Mouse (Mus musculus) stomach, postnatal 0 days (tissue): ENCODE results near the gene Nsun2. TPM values are rescaled to one million over a fixed set of nuclear protein-coding genes. Genes with fewer than 3 reads are reported as not detected.

Source experiments
- ATAC-seq: fragments of 200-750 bp; cut with Nextera tagmentation; 2 replicates; pipeline ENCODE4 v1.8.0; 2017; ENCODE audit not compliant: low FRiP score, low TSS enrichment
- DNase-seq: peaks from one replicate; pipeline ENCODE4 v3.0.0-alpha.2; 2016; ENCODE audit warnings: low spot score
- H3K27ac ChIP-seq: fragments of 300-500 bp; sonication (generic); replicated peaks from 2 replicates; pipeline ENCODE4 v1.5.1; 2014; ENCODE audit warnings: mild to moderate bottlenecking, control low read depth
- H3K27me3 ChIP-seq: fragments of 300-500 bp; sonication (generic); 2 replicates; pipeline ENCODE4 v1.6.1; 2014; ENCODE audit warnings: low read length; ENCODE audit not compliant: control insufficient read depth, insufficient read depth
- H3K36me3 ChIP-seq: fragments of 300-500 bp; sonication (generic); 2 replicates; pipeline ENCODE4 v1.6.1; 2014; ENCODE audit warnings: low read length, mixed read lengths; ENCODE audit not compliant: control insufficient read depth, insufficient read depth
- H3K4me1 ChIP-seq: fragments of 300-500 bp; sonication (generic); replicated peaks from 2 replicates; pipeline ENCODE4 v1.6.1; 2014; ENCODE audit warnings: antibody characterized with exemption; ENCODE audit not compliant: control insufficient read depth, insufficient read depth
- H3K4me2 ChIP-seq: fragments of 300-500 bp; sonication (generic); replicated peaks from 2 replicates; pipeline ENCODE4 v1.6.1; 2014; ENCODE audit warnings: low read depth, mild to moderate bottlenecking, control low read depth, moderate library complexity
- H3K4me3 ChIP-seq: fragments of 300-500 bp; sonication (generic); 2 replicates; pipeline ENCODE4 v1.5.1; 2014; ENCODE audit warnings: low read depth, low read length, control low read depth
- H3K9ac ChIP-seq: fragments of 300-500 bp; sonication (generic); 2 replicates; pipeline ENCODE4 v1.6.1; 2014; ENCODE audit warnings: mild to moderate bottlenecking, low read length, control low read depth, mixed read lengths
- H3K9me3 ChIP-seq: fragments of 300-500 bp; sonication (generic); 2 replicates; pipeline ENCODE4 v1.6.1; 2016; ENCODE audit warnings: low read length; ENCODE audit not compliant: control insufficient read depth
- CTCF ChIP-seq: IDR thresholded peaks from 2 replicates; pipeline ENCODE4 v1.5.1; 2016; ENCODE audit warnings: antibody characterized with exemption, low read depth, mild to moderate bottlenecking, moderate library complexity
- EP300 ChIP-seq: optimal IDR thresholded peaks from 2 replicates; pipeline ENCODE3; 2016; ENCODE audit warnings: antibody characterized with exemption
- WGBS: fragments of 180-500 bp; shearing (Covaris S2); extraction: QIAGEN DNeasy Blood & Tissue Kit; methylation state at CpG from one replicate; pipeline ENCODE4 v1.1.7; 2014; 5-methylcytosine and 5-hydroxymethylcytosine counted together
- polyA plus RNA-seq: library from polyadenylated mRNA; unstranded; fragments of >200 nt; fragmentation: Nextera tagmentation; extraction: Ambion mirVana; gene quantifications from 2 replicates; pipeline ENCODE4 v1.2.1, GENCODE M21; 2015

Gene Nsun2
- polyA plus RNA-seq, 1 experiment from 2014 or later, result 68.6 TPM

DNA sequence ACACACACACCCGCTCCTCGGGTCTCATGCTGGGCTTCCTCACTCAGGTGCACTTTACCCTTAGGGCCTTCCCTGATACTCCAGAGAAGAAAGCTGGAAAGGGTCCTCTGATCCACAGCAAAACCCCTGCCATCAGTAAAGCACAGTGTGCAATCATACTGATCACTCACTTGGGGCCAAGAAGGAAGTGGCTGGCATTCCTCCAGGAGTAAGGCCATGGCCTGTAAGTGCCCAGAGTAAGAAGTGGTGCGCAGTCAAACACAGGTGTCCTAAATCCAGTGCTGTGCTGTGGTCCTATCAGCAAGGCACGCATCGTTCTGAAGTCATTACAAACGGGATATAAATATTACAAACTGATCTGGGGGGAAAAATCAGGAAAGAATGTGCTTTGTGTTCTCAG is 16.1 kb upstream of the Nsun2 start:
- WGBS, result 54% methylated on average over 6 of the region's 6 CpGs
- no peak overlapping the region for H3K4me3 ChIP-seq
- no peak overlapping the region for H3K4me2 ChIP-seq
- H3K27me3 ChIP-seq, result no peaks in the 10 kb centered on the region
- H3K4me1 ChIP-seq, result no peaks in the 10 kb centered on the region; the same call in 1 of the 2 replicates
- ATAC-seq, result no peak
- no peaks in the 10 kb centered on the region for H3K9me3 ChIP-seq
- no peak overlapping the region for H3K9ac ChIP-seq
- no peak overlapping the region for H3K27ac ChIP-seq
- no peak for DNase-seq
- no peaks in the 10 kb centered on the region for H3K36me3 ChIP-seq
- TF ChIP-seq CTCF (no peak), EP300 (no peak)

DNA sequence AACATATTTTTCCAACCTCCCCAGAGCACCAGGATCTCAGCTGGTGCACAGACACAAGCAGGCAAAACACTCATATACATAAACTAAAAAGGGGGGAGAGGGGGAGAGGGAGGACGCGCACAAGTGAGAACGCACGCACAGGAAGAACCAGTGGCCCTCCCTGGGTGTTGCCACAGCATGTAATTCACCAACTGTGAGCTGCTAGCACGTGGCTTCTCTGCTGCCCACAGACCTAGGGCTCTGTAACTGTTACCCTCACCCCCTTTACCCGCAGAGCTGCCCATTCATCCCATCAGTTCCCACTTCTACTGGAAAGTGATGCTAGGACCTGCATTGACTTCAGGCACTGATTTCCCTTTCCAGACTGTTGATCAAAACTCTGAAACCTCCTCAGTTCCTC is 14.4 kb upstream of the Nsun2 start:
- 75% methylated on average over 6 of the region's 6 CpGs for WGBS
- no peak for TF ChIP-seq EP300
- no peak for TF ChIP-seq CTCF
- ATAC-seq (no peak), DNase-seq (no peak)
- Histone ChIP-seq H3K4me1 (no peaks in the 10 kb centered on the region; the same call in 1 of the 2 replicates), H3K27me3 (no peaks in the 10 kb centered on the region), H3K4me3 (no peak overlapping the region), H3K36me3 (no peaks in the 10 kb centered on the region), H3K9ac (no peak overlapping the region), H3K27ac (no peak overlapping the region), H3K9me3 (no peaks in the 10 kb centered on the region), H3K4me2 (no peak overlapping the region)

DNA sequence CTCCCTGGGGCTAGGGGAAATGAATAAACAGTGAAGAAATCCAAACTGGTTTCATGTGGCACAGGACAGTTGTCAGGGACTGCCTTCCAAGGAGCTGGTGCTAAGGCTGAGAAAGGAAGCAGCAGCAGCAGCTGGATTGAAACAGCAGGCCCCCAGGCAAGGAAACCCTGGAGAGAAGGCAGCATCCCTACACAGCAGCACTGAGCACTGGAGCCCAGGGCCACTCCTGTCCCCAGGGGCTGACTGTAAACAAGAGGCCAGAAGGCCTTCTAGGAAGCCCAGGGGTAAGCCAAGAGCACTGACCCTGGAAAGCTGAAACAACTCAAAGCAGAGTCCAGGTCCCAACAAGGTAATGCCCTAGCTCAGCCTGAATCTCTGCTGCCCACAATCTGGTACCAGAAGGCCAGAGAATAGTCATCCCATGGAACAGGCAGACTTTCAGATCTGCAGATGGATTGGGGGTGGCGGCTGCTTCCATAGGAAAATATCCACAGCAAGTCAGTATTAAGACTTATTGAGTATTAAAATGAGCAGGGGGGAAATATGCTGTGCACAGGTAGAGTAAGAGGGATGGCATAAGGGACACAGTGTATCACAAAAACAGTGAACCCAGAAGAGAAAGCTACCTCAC is 11.3 kb upstream of the Nsun2 start:
- Histone ChIP-seq H3K4me2 (no peak overlapping the region), H3K27ac (no peak overlapping the region), H3K36me3 (no peaks in the 10 kb centered on the region), H3K27me3 (no peaks in the 10 kb centered on the region), H3K4me3 (no peak overlapping the region), H3K9me3 (no peaks in the 10 kb centered on the region), H3K9ac (no peak overlapping the region; the same call in 1 of the 2 replicates), H3K4me1 (no peaks in the 10 kb centered on the region; the same call in none of the 2 replicates)
- ATAC-seq (no peak), DNase-seq (no peak)
- TF ChIP-seq EP300, result no peak
- TF ChIP-seq CTCF, result no peak
- WGBS, result 84% methylated on average over 1 of the region's 1 CpGs

- H3K36me3 ChIP-seq, result no peaks in the 10 kb centered on the region
- ATAC-seq (no peak), DNase-seq (no peak)
- H3K4me3 ChIP-seq, result no peak overlapping the region
- H3K9me3 ChIP-seq, result no peaks in the 10 kb centered on the region
- 26% methylated on average over 14 of the region's 14 CpGs for WGBS
- no peak overlapping the region for H3K27ac ChIP-seq
- no peak for TF ChIP-seq EP300
- TF ChIP-seq CTCF, result no peak
- no peak overlapping the region for H3K4me2 ChIP-seq
- no peaks in the 10 kb centered on the region; the same call in none of the 2 replicates for H3K4me1 ChIP-seq
- no peak overlapping the region for H3K9ac ChIP-seq
- no peaks in the 10 kb centered on the region for H3K27me3 ChIP-seq
Measured at GRCm38 (mm10) chr13:69523444-69524157, 9.9 kb upstream of the Nsun2 start.

GRCm38 (mm10) chr13:69524158-69524530 is 9.4 kb upstream of the Nsun2 start:
- Histone ChIP-seq H3K27me3 (no peaks in the 10 kb centered on the region), H3K4me2 (no peak overlapping the region), H3K36me3 (no peaks in the 10 kb centered on the region), H3K9ac (no peak overlapping the region), H3K4me3 (no peak overlapping the region), H3K27ac (no peak overlapping the region), H3K9me3 (no peaks in the 10 kb centered on the region), H3K4me1 (no peaks in the 10 kb centered on the region; the same call in none of the 2 replicates)
- DNase-seq (no peak), ATAC-seq (no peak)
- no peak for TF ChIP-seq EP300
- no peak for TF ChIP-seq CTCF
- WGBS, result 52% methylated on average over 2 of the region's 2 CpGs

DNA sequence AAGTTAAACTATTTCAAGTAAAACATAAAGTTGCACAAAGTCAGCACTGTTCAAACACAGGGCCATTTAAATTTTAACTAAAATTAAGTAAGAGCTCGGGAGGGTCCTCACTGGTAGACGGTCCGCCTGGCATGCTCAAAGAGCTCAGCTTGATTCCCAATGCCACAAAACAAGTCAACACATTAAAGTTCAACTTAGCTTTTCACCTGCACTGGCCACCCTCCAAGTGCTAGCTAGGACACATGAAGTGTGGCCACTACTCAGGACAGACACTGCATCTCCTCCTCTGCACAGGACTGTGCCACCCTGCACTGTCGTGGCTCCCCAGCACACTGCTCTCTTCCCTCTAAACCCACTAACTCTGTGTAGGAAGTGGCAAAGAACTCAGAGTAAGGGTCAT is 7.7 kb upstream of the Nsun2 start:
- ATAC-seq (no peak), DNase-seq (no peak)
- Histone ChIP-seq H3K4me3 (no peak overlapping the region), H3K9me3 (no peaks in the 10 kb centered on the region), H3K9ac (no peak overlapping the region), H3K4me1 (no peaks in the 10 kb centered on the region; the same call in none of the 2 replicates), H3K36me3 (no peaks in the 10 kb centered on the region), H3K27ac (no peak overlapping the region), H3K4me2 (no peak overlapping the region), H3K27me3 (no peaks in the 10 kb centered on the region)
- 60% methylated on average over 4 of the region's 4 CpGs for WGBS
- TF ChIP-seq EP300 (no peak), CTCF (no peak)
